Mouse (Mus musculus) hindlimb bud, embryonic 11.5 days (tissue): ENCODE data around the gene Camk2g.

Experiments
- DNase-seq: peaks from one replicate; pipeline ENCODE4 v3.0.0-alpha.2; 2012; ENCODE audit warnings: low read depth, low spot score; ENCODE audit errors: extremely low spot score

The Camk2g gene

DNA sequence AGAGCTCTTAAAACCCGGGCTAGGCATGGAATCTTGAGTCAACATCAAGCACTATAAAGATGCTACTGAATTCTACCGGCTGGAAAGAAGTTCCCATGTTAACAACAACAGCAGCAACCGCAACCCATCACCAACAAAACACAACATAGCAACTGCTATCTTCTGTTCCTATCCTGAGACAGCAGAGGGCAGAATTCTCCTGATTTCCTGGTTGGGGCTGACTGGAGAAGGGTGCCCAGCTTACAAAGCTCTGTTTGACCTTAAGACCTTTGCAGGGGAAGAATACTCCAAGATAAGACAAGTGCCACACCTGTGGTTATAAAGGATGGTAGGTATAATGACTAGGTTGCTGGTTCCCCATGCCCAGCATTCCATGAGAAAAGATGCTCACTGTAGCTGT, 47.0 kb downstream of the Camk2g start:
- no peak for DNase-seq

GRCm38 (mm10) chr14:20743614-20744013, 50.3 kb downstream of the Camk2g start:
- DNase-seq = no peak

DNA sequence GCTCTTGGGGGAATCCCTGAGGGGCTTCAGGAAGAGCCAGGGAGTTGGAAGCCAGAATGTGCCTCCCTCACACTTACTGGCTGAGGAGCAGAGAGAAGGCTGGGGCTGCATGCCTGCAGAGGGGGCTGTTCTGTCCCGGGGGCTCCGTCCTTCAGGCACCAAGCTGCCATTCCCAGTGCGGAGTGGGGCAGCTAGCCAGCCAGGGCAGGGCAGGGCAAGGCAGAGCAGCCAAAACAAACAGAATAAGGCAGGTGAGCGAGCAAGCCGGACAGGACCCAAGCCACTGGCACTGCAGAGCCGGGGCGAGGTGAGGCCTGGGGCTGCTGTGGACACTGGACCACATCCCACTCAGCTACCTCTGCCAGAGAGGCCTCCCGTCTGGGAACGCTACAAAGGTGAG, 52.6 kb downstream of the Camk2g start:
- DNase-seq = no peak

DNA sequence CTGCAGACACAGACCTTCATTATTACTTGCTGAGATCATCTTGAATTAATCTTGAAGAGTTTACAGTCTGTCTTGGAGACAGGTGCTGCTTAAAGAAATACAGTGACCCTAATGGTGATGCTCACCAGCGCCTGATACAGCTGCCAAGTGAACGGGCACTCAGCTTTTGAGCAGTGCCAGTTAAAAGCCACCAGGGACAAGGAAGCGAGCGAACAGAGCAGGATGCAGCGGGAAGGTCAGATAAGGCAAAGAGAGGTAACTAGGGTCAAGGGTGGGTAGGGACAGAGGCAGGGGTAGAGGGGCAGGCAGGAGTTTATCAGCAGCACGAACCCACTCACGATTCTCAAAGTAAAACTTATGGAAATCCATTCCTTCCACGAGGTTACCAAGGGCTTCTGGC, 55.4 kb downstream of the Camk2g start:
- no peak for DNase-seq

DNA sequence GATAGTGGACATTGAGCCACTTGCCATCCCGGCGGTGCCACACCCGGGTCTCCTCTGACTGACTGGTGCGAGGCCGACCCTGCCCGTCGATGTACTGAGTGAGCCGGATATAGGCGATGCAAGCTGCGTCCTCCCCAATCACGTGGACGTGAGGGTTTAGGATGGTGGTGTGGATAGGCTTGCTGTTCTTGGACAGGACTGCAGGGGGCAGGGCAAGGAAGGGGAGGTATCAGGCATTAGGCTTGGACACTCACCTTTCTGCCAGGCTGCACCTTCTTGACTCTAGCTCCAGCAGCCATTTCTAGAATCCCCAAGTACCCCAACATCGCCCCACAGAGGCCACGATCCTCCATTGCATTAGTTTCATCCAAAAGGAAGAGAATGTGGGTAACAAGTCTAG, 56.6 kb downstream of the Camk2g start:
- DNase-seq = no peak

GRCm38 (mm10) chr14:20735892-20736390, 57.9 kb downstream of the Camk2g start:
- DNase-seq = no peak

GRCm38 (mm10) chr14:20735052-20735451, 58.8 kb downstream of the Camk2g start:
- no peak for DNase-seq

- DNase-seq = peak; percentile 42
Observed at GRCm38 (mm10) chr14:20733952-20734774, 59.7 kb downstream of the Camk2g start, which contains the start of gene Ndst2. Gene Ndst2 (minus strand): TSS chr14:20734562.

DNA sequence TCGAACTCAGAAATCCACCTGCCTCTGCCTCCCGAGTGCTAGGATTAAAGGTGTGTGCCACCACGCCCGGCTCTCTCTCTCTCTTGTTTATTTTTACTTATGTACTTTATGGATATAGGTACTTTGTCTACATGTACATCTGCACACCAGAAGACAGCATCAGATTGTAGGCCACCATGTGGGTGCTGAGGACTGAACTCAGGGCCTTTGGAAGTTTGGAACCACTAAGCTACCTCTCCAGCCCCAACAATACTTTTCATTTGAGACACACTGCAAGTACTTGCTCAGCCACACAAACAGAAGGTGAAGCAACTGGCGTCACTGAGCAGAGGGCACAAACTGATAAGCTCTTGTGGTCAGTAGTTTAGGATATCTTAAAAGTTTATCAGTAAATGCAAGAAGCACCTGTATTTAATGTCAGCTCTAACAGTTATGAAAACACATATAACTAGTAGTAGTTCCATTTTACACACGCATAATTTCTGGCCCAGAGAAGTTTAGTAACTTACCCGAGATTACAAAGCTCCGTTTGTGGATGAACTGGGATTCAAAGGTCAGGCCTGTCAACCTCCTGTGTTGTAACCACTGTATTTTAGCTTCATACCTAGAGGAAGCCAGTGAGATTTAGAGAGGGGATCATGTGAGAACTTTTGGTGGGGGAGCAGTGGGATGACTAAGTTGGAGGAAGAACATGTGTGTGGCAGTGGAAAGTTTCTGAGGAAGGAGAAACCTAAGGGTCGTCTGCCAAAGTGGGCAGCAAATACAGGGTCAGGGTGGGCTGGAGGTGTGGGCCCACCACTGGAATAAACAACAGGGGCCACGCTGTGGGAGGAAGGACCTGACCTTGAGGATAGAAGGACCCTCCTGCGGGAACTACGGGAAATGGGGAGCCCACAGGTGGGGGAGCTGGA, 60.6 kb downstream of the Camk2g start:
- DNase-seq = no peak

- no peak for DNase-seq
Observed at GRCm38 (mm10) chr14:20730853-20731602, 62.9 kb downstream of the Camk2g start.

DNA sequence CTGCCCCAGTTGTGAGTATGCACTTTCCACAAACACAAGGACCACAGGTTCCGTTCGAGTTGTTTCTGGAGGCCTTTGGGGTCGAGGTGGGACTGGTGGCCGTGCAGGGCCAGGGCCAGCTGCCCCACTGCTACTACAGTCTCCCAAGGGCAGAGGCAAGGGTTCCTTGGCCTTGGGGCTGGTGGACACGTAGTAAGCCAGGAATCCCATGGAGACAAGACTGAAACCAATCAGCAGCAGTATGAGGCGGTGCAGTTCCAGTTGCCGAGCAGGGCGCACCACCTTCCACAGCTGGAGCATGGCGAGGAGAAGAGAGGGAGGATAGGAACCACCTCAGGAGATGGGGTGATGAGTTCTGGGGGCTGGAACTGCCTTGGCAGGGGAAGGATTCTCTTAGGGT, 64.0 kb downstream of the Camk2g start:
- no peak for DNase-seq

DNA sequence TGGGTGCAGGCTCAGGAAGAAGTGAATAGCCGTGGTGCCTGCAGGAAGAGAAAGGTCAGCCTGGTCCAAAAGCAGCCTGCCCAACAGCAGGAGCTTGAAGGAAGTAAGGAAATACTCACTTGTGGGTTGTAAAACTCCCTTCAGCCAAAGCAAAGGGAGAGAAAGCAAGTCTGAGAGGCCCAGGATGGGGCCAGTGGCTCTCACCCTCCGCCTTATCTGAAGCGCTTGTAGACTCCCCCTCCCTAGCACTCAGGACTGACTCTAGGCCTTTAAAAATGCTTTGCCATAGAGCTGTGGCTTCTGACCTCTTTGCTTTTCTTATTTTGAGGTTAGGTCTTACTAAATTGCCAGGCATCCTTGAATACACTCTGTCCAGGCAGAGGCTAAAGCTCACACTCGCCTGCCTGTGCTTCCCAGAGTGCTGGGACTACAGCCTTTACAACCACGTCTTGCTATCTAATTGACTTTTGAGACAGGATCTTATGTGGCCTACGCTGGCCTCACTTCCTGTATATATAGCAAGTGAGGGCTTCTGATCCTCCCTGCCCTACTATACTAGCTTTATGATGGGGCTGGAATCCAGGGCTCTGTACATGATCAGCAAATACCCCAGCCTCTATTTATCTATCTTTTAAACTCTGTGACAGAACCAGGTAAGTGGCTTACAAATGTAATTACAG, 68.1 kb downstream of the Camk2g start:
- no peak for DNase-seq

GRCm38 (mm10) chr14:20724043-20724442, 69.8 kb downstream of the Camk2g start:
- no peak for DNase-seq

DNA sequence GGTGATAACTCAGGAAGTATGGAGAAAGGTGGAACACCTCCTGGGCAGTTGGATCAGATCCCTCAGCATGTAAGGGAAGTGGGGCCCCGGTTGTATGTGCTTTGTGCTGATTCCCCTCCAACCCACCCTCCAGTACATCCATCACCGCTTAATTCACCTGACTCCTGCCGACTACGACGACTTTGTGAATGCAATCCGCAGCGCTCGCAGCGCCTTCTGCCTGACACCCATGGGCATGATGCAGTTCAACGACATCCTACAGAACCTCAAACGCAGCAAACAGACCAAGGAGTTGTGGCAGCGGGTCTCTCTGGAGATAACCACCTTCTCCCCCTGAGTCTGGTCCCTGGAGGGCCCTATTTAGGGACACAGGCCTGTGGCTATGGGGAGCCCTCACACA, 70.9 kb downstream of the Camk2g start:
- no peak for DNase-seq

DNA sequence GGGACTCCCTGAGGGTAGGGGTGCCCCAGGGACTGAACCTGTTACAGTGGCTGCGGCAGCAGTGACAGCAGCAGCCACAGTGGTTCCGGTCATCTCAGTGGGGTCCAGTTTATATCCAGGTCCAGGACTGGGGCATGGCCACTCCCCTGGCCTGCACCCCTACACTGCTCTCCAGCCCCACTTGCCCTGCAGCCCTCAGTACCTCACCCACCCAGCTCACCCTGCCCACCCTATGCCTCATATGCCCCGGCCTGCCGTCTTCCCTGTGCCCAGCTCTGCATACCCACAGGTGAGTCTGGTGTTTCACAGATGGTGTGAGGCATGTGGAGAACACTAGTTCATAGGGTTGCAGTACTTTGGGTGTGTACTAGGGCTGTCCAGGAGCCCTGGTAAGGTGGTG, 72.5 kb downstream of the Camk2g start:
- no peak for DNase-seq

- no peak for DNase-seq
Observed at GRCm38 (mm10) chr14:20719767-20720166, 74.1 kb downstream of the Camk2g start.

- DNase-seq = no peak
Observed at GRCm38 (mm10) chr14:20718443-20718842, 75.4 kb downstream of the Camk2g start.

DNA sequence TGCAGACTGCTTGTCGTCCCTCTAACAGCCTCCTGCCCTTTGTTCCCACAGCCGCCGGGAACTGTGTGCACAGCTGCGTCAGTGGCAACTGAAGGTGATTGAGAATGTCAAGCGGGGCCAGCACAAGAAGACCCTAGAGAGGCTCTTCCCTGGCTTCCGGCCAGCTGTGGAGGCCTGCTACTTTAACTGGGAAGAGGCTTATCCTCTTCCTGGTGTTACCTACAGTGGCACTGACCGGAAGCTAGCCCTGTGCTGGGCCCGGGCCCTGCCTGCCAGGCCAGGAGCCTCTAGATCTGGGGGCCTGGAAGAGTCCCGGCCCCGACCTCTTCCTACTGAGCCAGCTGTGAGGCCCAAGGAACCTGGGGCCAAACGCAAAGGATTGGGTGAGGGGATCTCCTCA, 80.1 kb downstream of the Camk2g start:
- DNase-seq = no peak

DNA sequence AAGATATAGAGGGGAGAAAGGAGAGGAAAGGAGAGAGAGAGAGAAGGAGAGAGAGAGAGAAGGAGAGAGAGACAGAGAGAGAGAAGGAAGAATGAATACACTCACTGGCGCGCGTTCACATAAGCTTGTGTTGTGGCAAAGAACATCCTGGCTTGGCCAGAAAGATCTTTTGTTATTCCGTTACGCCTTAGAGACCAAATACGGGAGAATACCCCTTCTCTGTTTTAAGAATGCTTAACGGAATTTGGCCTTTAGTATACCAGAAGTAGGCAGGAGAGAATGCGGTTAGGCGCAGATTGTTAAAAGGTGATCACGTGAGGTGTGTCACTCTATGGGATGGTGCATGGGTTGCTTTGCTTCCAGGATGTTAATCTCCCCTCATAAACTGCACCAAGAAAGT, 85.6 kb downstream of the Camk2g start:
- no peak for DNase-seq
